Mouse (Mus musculus) heart, postnatal 0 days (tissue): ENCODE results near the gene Degs2. TPM values are rescaled to one million over a fixed set of nuclear protein-coding genes. Genes with fewer than 3 reads are reported as not detected.
A peak's percentile ranks its signal among the peaks of the same experiment; 100 is the strongest.

Source experiments
- ATAC-seq: fragments of 200-750 bp; cut with Nextera tagmentation; 2 replicates; pipeline ENCODE4 v1.8.0; 2017; ENCODE audit warnings: low read depth, moderate number of reproducible peaks, moderate library complexity; ENCODE audit not compliant: insufficient read depth
- DNase-seq: peaks from one replicate; pipeline ENCODE4 v3.0.0-alpha.2; 2016; ENCODE audit warnings: low spot score
- H3K27ac ChIP-seq: fragments of 300-500 bp; sonication (generic); 2 replicates; pipeline ENCODE4 v1.5.1; 2014; ENCODE audit warnings: low read depth, mild to moderate bottlenecking
- H3K27me3 ChIP-seq: fragments of 300-500 bp; sonication (generic); 2 replicates; pipeline ENCODE4 v1.6.1; 2014; ENCODE audit warnings: low read length, mixed read lengths; ENCODE audit not compliant: control insufficient read depth, insufficient read depth
- H3K36me3 ChIP-seq: fragments of 300-500 bp; sonication (generic); replicated peaks from 2 replicates; pipeline ENCODE4 v1.6.1; 2014; ENCODE audit warnings: low read length, mixed read lengths; ENCODE audit not compliant: control insufficient read depth, insufficient read depth
- H3K4me1 ChIP-seq: fragments of 300-500 bp; sonication (generic); 2 replicates; pipeline ENCODE4 v1.6.1; 2014; ENCODE audit warnings: antibody characterized with exemption; ENCODE audit not compliant: control insufficient read depth, insufficient read depth
- H3K4me2 ChIP-seq: fragments of 300-500 bp; sonication (generic); 2 replicates; pipeline ENCODE4 v1.6.1; 2014; ENCODE audit warnings: low read depth, mild to moderate bottlenecking, low read length, moderate library complexity
- H3K4me3 ChIP-seq: fragments of 300-500 bp; sonication (generic); 2 replicates; pipeline ENCODE4 v1.5.1; 2014; ENCODE audit warnings: low read depth, low read length
- H3K9ac ChIP-seq: fragments of 300-500 bp; sonication (generic); replicated peaks from 2 replicates; pipeline ENCODE4 v1.6.1; 2014; ENCODE audit warnings: low read depth, low read length, mixed read lengths
- H3K9me3 ChIP-seq: fragments of 300-500 bp; sonication (generic); replicated peaks from 2 replicates; pipeline ENCODE4 v1.6.1; 2016; ENCODE audit warnings: low read length; ENCODE audit not compliant: control insufficient read depth
- CTCF ChIP-seq: IDR thresholded peaks from 2 replicates; pipeline ENCODE4 v1.5.1; 2016; ENCODE audit warnings: antibody characterized with exemption, control low read depth, low read depth
- EP300 ChIP-seq: IDR thresholded peaks from 2 replicates; pipeline ENCODE4 v1.6.1; 2016; ENCODE audit warnings: antibody characterized with exemption, low read depth
- WGBS: fragments of 180-500 bp; shearing (Covaris S2); extraction: QIAGEN DNeasy Blood & Tissue Kit; methylation state at CpG from one replicate; pipeline ENCODE4 v1.1.7; 2014; 5-methylcytosine and 5-hydroxymethylcytosine counted together
- polyA plus RNA-seq: library from polyadenylated mRNA; unstranded; fragments of >200 nt; fragmentation: Nextera tagmentation; extraction: Ambion mirVana; gene quantifications from 2 replicates; pipeline ENCODE4 v1.2.1, GENCODE M21; 2015
- total RNA-seq: library from RNA; depleted of rRNA; stranded (reverse); fragments of >200 nt; gene quantifications from 2 replicates; pipeline ENCODE4 v1.2.3, GENCODE M21; 2014; ENCODE audit warnings: low replicate concordance

The Degs2 gene
- total and polyA plus RNA-seq, 2 experiments from 2014 or later = 0.12 to 2.3 TPM

DNA sequence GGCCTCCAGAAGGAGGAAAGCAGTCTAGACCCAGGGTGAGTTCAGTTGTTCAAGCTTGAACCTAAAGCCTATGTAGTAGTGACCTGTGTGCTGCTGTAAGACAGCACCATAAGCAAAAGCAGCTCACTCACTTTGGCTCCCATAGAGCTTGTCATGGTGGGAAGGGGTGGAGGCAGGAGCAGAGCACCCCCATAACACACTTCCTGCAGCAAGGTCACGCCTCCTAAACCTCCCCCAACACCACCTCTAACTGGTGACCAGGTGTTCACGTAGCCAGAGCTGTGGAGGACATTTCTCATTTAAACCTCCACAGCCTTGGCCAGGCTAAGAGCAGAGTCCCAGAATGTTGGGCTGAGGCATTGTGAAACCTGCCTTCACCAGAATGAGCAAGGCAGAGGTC is 30.6 kb downstream of the Degs2 start:
- ATAC-seq (no peak), DNase-seq (no peak)
- Histone ChIP-seq H3K4me3 (no peak overlapping the region), H3K4me1 (peaks cover 27% of the 10 kb centered on the region), H3K27ac (no peak overlapping the region), H3K27me3 (no peaks in the 10 kb centered on the region), H3K9me3 (no peaks in the 10 kb centered on the region), H3K36me3 (peaks cover 24% of the 10 kb centered on the region), H3K4me2 (no peak overlapping the region), H3K9ac (no peak overlapping the region)
- WGBS = 80% methylated on average over 2 of the region's 2 CpGs
- TF ChIP-seq CTCF = no peak
- TF ChIP-seq EP300 = no peak

DNA sequence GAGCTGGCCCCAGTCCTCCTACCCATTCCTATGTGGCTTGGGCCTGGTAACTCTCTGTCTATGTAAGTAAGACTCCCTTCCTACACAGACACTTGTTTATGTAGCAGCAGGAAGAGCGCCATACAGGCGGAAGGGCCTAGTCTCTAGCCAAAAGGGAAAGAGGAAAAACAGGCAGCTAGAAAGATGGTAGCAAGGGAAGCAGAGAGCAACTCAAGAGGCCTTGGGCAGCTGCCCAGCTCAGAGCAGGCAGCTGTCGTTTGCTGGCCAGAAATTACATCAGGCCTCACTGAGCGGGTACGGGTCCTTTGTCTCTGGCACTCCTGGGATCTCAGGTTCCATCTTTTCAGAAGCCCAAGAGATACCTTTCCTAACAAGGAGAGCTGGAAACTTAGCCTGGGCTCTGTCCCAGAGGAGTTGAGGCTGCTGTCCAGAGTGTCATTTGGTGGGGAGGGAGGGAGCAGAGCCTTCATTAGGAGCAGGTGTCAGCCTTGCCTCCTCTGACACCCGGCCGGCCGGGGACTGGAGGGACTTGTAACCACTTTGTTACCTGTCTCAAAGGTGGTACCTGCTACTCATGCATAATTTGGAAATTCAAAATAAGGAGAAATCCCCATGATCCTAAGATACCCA is 33.4 kb downstream of the Degs2 start:
- Histone ChIP-seq H3K4me2 (no peak overlapping the region), H3K9ac (no peak overlapping the region), H3K4me3 (no peak overlapping the region), H3K27me3 (no peaks in the 10 kb centered on the region), H3K36me3 (peaks cover 17% of the 10 kb centered on the region; the same call in 1 of the 2 replicates), H3K9me3 (no peaks in the 10 kb centered on the region), H3K27ac (peak overlapping the region; percentile 68), H3K4me1 (peaks cover 17% of the 10 kb centered on the region)
- ATAC-seq = peak; percentile 68
- TF ChIP-seq EP300 = no peak
- no peak for TF ChIP-seq CTCF
- 43% methylated on average over 8 of the region's 8 CpGs for WGBS
- DNase-seq = peak; percentile 60

DNA sequence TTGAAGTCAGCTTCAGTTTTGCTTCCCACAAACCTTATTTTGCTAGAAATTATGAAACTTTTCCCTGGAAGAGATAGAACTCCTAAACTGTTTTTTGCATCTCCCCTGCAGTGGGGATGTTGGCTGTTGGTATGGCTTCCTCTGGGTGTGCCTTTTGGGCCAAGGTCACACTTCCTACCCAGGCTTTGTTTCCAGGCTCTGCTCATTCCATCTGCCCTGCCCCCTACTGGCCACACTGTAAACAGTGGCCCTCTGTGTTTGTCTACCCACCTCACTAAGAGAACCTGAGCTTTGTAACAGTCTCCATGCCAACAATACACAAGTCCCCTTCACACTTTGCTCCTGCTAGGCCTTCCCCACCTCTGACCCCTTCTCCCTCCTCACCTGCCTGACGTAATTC is 44.8 kb downstream of the Degs2 start:
- Histone ChIP-seq H3K4me3 (no peak overlapping the region), H3K27me3 (no peaks in the 10 kb centered on the region), H3K9ac (no peak overlapping the region), H3K36me3 (peaks cover 35% of the 10 kb centered on the region), H3K4me1 (peaks cover 12% of the 10 kb centered on the region), H3K9me3 (no peaks in the 10 kb centered on the region), H3K27ac (peak overlapping the region; percentile 28), H3K4me2 (no peak overlapping the region)
- TF ChIP-seq EP300 = no peak
- peak; percentile 70 for TF ChIP-seq CTCF
- WGBS = 85% methylated on average over 1 of the region's 1 CpGs
- DNase-seq = peak; percentile 52
- peak; percentile 57 for ATAC-seq

DNA sequence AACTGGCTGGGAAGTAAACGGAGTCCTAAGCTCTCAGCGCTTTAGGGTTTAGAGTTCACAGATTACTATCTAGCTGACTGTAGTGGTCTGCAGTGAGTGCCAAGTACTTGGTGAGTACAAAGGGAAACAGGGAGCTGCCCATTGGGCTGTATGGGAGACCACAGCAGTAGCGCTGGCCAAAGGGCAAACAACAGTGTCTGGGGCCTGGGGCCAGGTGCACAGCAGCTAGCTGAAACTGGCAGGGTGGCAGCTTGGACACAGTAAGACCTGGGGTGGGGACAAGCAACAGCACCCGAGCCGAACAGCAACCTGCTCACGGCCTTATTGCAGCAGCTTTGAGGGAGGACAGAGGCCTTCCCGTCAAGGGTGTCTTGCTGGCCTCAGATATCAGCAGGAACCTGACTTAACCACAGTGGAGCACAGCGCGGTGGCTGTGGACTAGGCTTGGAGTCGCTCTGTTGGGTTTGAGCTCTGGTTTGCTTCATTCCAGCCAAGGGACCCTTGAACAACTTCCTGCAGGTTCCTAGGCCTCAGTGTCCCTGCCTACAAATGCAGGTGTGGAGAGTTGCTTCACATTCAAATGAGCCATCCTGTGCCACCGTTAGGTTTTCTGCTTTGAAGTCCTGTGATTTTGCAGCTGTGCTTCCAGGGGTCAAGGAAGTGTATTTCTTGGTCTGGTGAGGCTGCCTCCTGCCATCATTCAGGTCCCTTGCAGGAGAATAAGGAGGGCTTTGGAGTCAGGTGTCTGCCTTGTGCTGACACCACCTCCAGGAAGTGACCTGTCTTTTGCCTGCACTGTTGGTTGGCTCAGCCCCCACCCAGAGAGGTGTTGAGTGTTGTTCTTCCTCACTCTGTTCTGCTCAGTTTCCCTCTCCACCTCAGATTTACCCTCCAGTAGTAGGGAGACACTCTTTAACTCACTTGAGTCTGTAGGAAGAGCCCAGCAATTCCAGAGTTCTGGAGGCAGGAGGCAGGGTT is 48.5 kb downstream of the Degs2 start:
- Histone ChIP-seq H3K36me3 (peaks cover 37% of the 10 kb centered on the region), H3K4me2 (no peak overlapping the region), H3K9me3 (no peaks in the 10 kb centered on the region), H3K4me3 (no peak overlapping the region), H3K9ac (no peak overlapping the region), H3K27ac (no peak overlapping the region), H3K4me1 (peaks cover 18% of the 10 kb centered on the region), H3K27me3 (no peaks in the 10 kb centered on the region)
- 76% methylated on average over 11 of the region's 11 CpGs for WGBS
- no peak for DNase-seq
- TF ChIP-seq CTCF = no peak
- no peak for TF ChIP-seq EP300
- no peak for ATAC-seq

DNA sequence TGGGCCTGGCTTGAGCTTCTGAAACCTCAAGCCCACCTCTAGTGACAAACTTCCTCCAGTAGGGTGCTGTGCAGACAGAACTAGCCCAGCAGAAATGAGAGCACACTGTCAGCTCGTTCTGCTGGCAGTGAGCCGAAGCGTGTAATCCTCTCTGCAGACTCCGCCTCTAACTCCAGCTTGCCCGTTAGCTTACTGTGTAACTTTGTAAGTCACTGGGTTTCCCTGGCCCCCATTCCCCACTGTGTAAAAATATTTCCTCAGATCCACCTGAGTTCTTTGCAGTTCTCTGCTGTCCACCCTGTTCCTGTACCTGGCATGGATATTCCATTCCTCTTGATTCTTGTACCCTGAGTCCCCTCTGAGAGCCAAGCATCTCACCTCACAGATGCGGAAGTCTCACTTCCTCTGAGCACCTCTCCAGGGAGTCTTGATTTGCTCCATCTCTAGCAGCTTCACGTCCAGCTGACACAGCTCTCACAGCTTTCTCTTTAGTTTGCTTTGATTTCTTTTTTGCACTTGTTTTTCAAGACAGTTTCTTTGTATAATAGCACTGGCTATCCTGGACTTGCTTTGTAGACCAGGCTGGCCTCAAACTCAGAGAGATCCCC is 51.0 kb downstream of the Degs2 start:
- H3K4me3 ChIP-seq = no peak overlapping the region
- 0 out of 2 replicates have a peak, but pooled peaks cover 5% of the 10 kb centered on the region for H3K4me1 ChIP-seq
- H3K27me3 ChIP-seq = no peaks in the 10 kb centered on the region
- peak; percentile 77 for ATAC-seq
- no peak overlapping the region for H3K9ac ChIP-seq
- H3K36me3 ChIP-seq = peaks cover 42% of the 10 kb centered on the region
- DNase-seq = peak; percentile 63
- H3K9me3 ChIP-seq = no peaks in the 10 kb centered on the region
- 40% methylated on average over 7 of the region's 7 CpGs for WGBS
- H3K27ac ChIP-seq = peak overlapping the region; percentile 51; the same call in 1 of the 2 replicates
- H3K4me2 ChIP-seq = no peak overlapping the region
- TF ChIP-seq EP300 (no peak), CTCF (no peak)
